Mouse (Mus musculus) E14TG2a.4 (cell line): ENCODE data around the gene Slc30a7.

Source experiments
- CTCF ChIP-seq: conservative IDR thresholded peaks from 2 replicates; pipeline ENCODE4 v1.5.1; 2014; ENCODE audit warnings: low read length
- NANOG ChIP-seq: IDR thresholded peaks from 2 replicates; pipeline ENCODE4 v1.6.1; 2014; ENCODE audit warnings: borderline replicate concordance, low read length, mixed read lengths

GRCm38 (mm10) chr3:115893166-115893565 lies 114.0 kb downstream of the Slc30a7 start:
- TF ChIP-seq NANOG (no peak), CTCF (no peak)
